Mouse (Mus musculus) testis, adult 2 months (tissue): ENCODE data around the gene Ess2.

Source experiments
- CTCF ChIP-seq: fragments of 200-500 bp; IDR thresholded peaks from 2 replicates; pipeline ENCODE4 v1.5.1; 2012; ENCODE audit warnings: low read depth, mild to moderate bottlenecking, inconsistent platforms, low read length, moderate library complexity; ENCODE audit not compliant: control insufficient read depth, insufficient read depth, insufficient replicate concordance
- POLR2A ChIP-seq: fragments of 200-500 bp; IDR thresholded peaks from 2 replicates; pipeline ENCODE4 v1.6.1; 2012; ENCODE audit warnings: low read depth, mild to moderate bottlenecking, inconsistent platforms, low read length, moderate library complexity; ENCODE audit not compliant: control insufficient read depth

GRCm38 (mm10) chr16:17931906-17932460 is 20.8 kb upstream of the Ess2 start:
- TF ChIP-seq CTCF = no peak
- no peak for TF ChIP-seq POLR2A
